Mouse (Mus musculus) stomach, postnatal 0 days (tissue): ENCODE results near the gene Cplane1.

ENCODE experiments used
- CTCF ChIP-seq: IDR thresholded peaks from 2 replicates; pipeline ENCODE4 v1.5.1; 2016; ENCODE audit warnings: antibody characterized with exemption, low read depth, mild to moderate bottlenecking, moderate library complexity
- EP300 ChIP-seq: optimal IDR thresholded peaks from 2 replicates; pipeline ENCODE3; 2016; ENCODE audit warnings: antibody characterized with exemption

DNA sequence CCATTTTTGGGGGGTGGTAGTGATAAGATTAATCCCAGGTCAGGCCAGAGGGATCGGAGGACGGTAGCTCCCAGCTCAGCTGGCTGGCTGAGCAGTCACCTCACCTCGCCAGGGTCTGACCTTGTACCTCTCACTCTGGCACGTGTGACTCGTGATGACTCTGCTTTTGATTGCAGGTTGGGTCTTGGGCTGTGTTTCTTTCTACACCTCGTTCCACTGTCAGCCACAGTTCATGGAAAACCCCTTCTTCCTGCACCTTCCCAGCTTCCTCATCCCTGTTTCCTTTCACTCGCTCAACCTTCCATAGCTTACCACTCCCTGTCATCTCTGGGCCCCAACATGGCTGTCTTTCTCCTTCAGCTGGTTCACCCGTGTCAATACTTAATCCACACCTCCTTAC lies 103.0 kb downstream of the Cplane1 start:
- no peak for TF ChIP-seq CTCF
- no peak for TF ChIP-seq EP300
